Mouse (Mus musculus) ES-E14 (cell line): ENCODE measurements around the gene Fam71f1. TPM values are rescaled to one million over a fixed set of nuclear protein-coding genes. Genes with fewer than 3 reads are reported as not detected.

Experiments
- DNase-seq: peaks from one replicate; pipeline ENCODE4 v3.0.0-alpha.2; 2013; ENCODE audit warnings: low read depth, low spot score
- H3K27ac ChIP-seq: 2 replicates; pipeline ENCODE4 v1.5.1; 2012; ENCODE audit warnings: low read depth, mild to moderate bottlenecking, low read length, moderate library complexity, mixed read lengths; ENCODE audit not compliant: poor library complexity, insufficient read depth, severe bottlenecking
- H3K36me3 ChIP-seq: 2 replicates; pipeline ENCODE4 v1.6.1; 2012; ENCODE audit warnings: mild to moderate bottlenecking, low read length, moderate library complexity, mixed read lengths; ENCODE audit not compliant: control insufficient read depth, poor library complexity, insufficient read depth, severe bottlenecking
- H3K4me1 ChIP-seq, 2 experiments: fragments of 150-350 bp in 1 of 2; sonication (generic) in 1 of 2; 2 replicates each; pipeline ENCODE4 v1.6.1; 2012; ENCODE audit warnings: low read length in 2 of 2, mild to moderate bottlenecking in 1 of 2, mixed read lengths in 1 of 2; ENCODE audit not compliant: control insufficient read depth in 2 of 2, insufficient read depth in 2 of 2, poor library complexity in 1 of 2
- H3K4me3 ChIP-seq, 2 experiments: fragments of 150-350 bp in 1 of 2; sonication (generic) in 1 of 2; 2 replicates each; pipeline ENCODE4 v1.5.1; 2012; ENCODE audit warnings: low read length in 2 of 2, low read depth in 1 of 2, mild to moderate bottlenecking in 1 of 2, mixed read lengths in 1 of 2; ENCODE audit not compliant: insufficient read depth in 1 of 2, poor library complexity in 1 of 2, severe bottlenecking in 1 of 2
- H3K9ac ChIP-seq: 2 replicates; pipeline ENCODE4 v1.6.1; 2012; ENCODE audit warnings: low read depth, mild to moderate bottlenecking, low read length, mixed read lengths; ENCODE audit not compliant: poor library complexity, insufficient read depth, severe bottlenecking
- H3K9me3 ChIP-seq: fragments of 150-350 bp; sonication (generic); 2 replicates; pipeline ENCODE4 v1.6.1; 2012; ENCODE audit warnings: low read depth, mild to moderate bottlenecking, low read length; ENCODE audit not compliant: control insufficient read depth, insufficient read depth
- CHD2 ChIP-seq: IDR thresholded peaks from 2 replicates; pipeline ENCODE4 v1.6.1; 2014; ENCODE audit warnings: mild to moderate bottlenecking, low read depth, low read length, inconsistent platforms
- HCFC1 ChIP-seq: IDR thresholded peaks from 2 replicates; pipeline ENCODE4 v1.6.1; 2012; ENCODE audit warnings: low read length, inconsistent platforms, borderline replicate concordance; ENCODE audit not compliant: insufficient read depth
- MAFK ChIP-seq: IDR thresholded peaks from 2 replicates; pipeline ENCODE4 v1.6.1; 2014; ENCODE audit warnings: mild to moderate bottlenecking, low read depth, low read length, inconsistent platforms; ENCODE audit not compliant: insufficient read depth
- ZC3H11A ChIP-seq: IDR thresholded peaks from 2 replicates; pipeline ENCODE4 v1.6.1; 2012; ENCODE audit warnings: low read depth, mild to moderate bottlenecking, inconsistent platforms, low read length, borderline replicate concordance
- ZNF384 ChIP-seq: IDR thresholded peaks from 2 replicates; pipeline ENCODE4 v1.6.1; 2012; ENCODE audit warnings: low read depth, low read length, inconsistent platforms
- in situ Hi-C, 2 experiments: fragments of 600-800 bp; cut with MboI; formaldehyde crosslinking; loops; one replicate each; pipeline ENCODE4 v1.15.1; 2025; ENCODE audit warnings: low sequenced_read_pairs in 2 of 2, inconsistent platforms in 1 of 2; ENCODE audit not compliant: unreplicated experiment in 2 of 2
- total RNA-seq: library from RNA; depleted of rRNA; stranded (reverse); fragments of 300-350 nt; gene quantifications from 2 replicates; pipeline ENCODE4 v1.2.3, GENCODE M21; 2012

Fam71f1 gene
- total RNA-seq, 1 experiment: 0.80 TPM

- TF ChIP-seq CHD2 (no peak), MAFK (no peak), ZNF384 (no peak), ZC3H11A (no peak), HCFC1 (no peak)
- Histone ChIP-seq H3K27ac (no peak overlapping the region), H3K4me3 (no peak overlapping the region), H3K9ac (peak overlapping the region; percentile 50; the same call in 1 of the 2 replicates), H3K4me1 (peaks cover 2% of the 10 kb centered on the region in 2 experiments; a peak in 1 of 4 replicates), H3K36me3 (peaks cover 5% of the 10 kb centered on the region; the same call in 1 of the 2 replicates), H3K9me3 (no peaks in the 10 kb centered on the region)
- DNase-seq: peak; percentile 60
- in situ Hi-C loops: no loop called here
Measured at GRCm38 (mm10) chr6:29278513-29279267, 40.2 kb upstream of the Fam71f1 start.

- TF ChIP-seq CHD2: no peak
- no peak for TF ChIP-seq ZNF384
- no peak for TF ChIP-seq ZC3H11A
- TF ChIP-seq HCFC1: no peak
- no peak for TF ChIP-seq MAFK
- no peak for DNase-seq
- H3K36me3 ChIP-seq: peaks cover 5% of the 10 kb centered on the region; the same call in 1 of the 2 replicates
- H3K4me1 ChIP-seq: peaks cover 2% of the 10 kb centered on the region in 2 experiments; a peak in 1 of 4 replicates
- in situ Hi-C loops: no loop called here
- H3K4me3 ChIP-seq: no peak within 1 kb of the TSS
- no peak within 1 kb of the TSS for H3K27ac ChIP-seq
- H3K9me3 ChIP-seq: no peaks in the 10 kb centered on the region
- H3K9ac ChIP-seq: peak within 1 kb of the TSS; percentile 50; the same call in 1 of the 2 replicates
Measured at GRCm38 (mm10) chr6:29279293-29279692, 39.6 kb upstream of the Fam71f1 start, which contains the start of gene Fam71f2. Gene Fam71f2, plus strand, starts transcription at chr6:29279593.

- Histone ChIP-seq H3K4me1 (peaks cover 2% of the 10 kb centered on the region in 2 experiments; a peak in 1 of 4 replicates), H3K36me3 (no peaks in the 10 kb centered on the region), H3K9ac (no peak overlapping the region), H3K4me3 (no peak overlapping the region), H3K27ac (no peak overlapping the region), H3K9me3 (no peaks in the 10 kb centered on the region)
- DNase-seq: no peak
- in situ Hi-C loops: no loop called here
- no peak for TF ChIP-seq ZC3H11A
- TF ChIP-seq MAFK: no peak
- TF ChIP-seq ZNF384: no peak
- no peak for TF ChIP-seq HCFC1
- TF ChIP-seq CHD2: no peak
Measured at GRCm38 (mm10) chr6:29280671-29281070, 38.3 kb upstream of the Fam71f1 start.

- H3K27ac ChIP-seq: no peak overlapping the region
- TF ChIP-seq CHD2: no peak
- no peak for TF ChIP-seq ZC3H11A
- no peak for TF ChIP-seq MAFK
- in situ Hi-C loops: no loop called here
Measured at GRCm38 (mm10) chr6:29286870-29287269, 32.1 kb upstream of the Fam71f1 start.

More at GRCm38 (mm10) chr6:29286870-29287269, 32.1 kb upstream of the Fam71f1 start:
- Histone ChIP-seq H3K4me1 (no peaks in the 10 kb centered on the region), H3K9ac (no peak overlapping the region), H3K36me3 (no peaks in the 10 kb centered on the region), H3K9me3 (no peaks in the 10 kb centered on the region), H3K4me3 (no peak overlapping the region)
- no peak for DNase-seq
